Mouse (Mus musculus): ENCODE measurements around the gene Cks2. TPM values are rescaled to one million over a fixed set of nuclear protein-coding genes. Genes with fewer than 3 reads are reported as not detected.

Cks2 gene
- polyA plus RNA-seq (2015; fragmentation: Nextera tagmentation; extraction: Ambion mirVana): 24.9 and 26.2 TPM in 2 replicates

GRCm38 (mm10) chr13:51644829-51645789 is at the start of gene Cks2:
TSS of gene Cks2 (plus strand) at chr13:51645232.

DNA sequence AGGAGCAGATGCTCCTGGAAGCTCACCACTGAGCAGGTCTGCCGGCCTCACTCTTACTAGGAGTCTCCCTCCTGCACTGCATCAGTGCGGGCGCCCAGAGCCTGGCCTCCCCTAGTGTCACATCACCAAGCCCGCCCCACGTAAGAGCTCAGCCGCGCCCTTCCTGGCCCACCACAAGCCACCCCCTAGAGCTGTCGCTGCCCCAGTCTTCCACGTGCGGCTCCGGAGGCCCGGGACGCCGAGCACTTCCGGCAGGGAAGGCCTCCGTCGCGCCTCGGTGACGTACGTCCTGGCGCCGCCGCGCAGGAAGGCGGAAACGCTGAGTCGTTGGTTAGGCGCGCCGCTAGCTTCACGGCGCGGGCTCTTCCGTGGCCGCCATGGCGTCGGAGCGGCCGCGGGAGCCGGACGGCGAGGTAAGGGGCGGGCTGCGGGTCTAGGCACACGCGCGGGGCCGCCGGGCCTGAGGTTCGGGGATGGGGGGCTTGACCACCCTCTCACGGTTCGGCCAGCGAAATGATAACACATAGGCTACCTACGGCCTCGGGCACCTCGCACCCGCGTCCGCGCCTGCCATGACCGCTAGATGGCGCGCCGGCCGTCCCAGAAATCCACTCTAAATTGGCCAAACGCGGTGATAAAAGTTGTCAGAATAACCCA is 6.5 kb downstream of the Cks2 start, which contains the start of gene Secisbp2:
Gene Secisbp2 (plus strand): TSS at position 290 of the 657 bp plus-strand sequence.

Other genes with a start within 250 kb of the Cks2 start
- 11.6 and 13.5 TPM in 2 replicates for gene S1pr3, start 236.6 kb upstream of the Cks2 start, polyA plus RNA-seq (2015; fragmentation: Nextera tagmentation; extraction: Ambion mirVana)
- gene Shc3, start 75.8 kb upstream of the Cks2 start, polyA plus RNA-seq (2015; fragmentation: Nextera tagmentation; extraction: Ambion mirVana): 13.7 and 15.2 TPM in 2 replicates
- 21.3 and 24.5 TPM in 2 replicates for gene Secisbp2, start 6.5 kb downstream of the Cks2 start, polyA plus RNA-seq (2015; fragmentation: Nextera tagmentation; extraction: Ambion mirVana)
- 17.3 and 19.0 TPM in 2 replicates for gene Sema4d, start 148.5 kb downstream of the Cks2 start, polyA plus RNA-seq (2015; fragmentation: Nextera tagmentation; extraction: Ambion mirVana)
- 33.1 and 40.4 TPM in 2 replicates for gene Gadd45g, start 201.4 kb downstream of the Cks2 start, polyA plus RNA-seq (2015; fragmentation: Nextera tagmentation; extraction: Ambion mirVana)